16 mouse cellular contexts compared by ENCODE assay signal in genomic region chr6:125590471-125590870, GRCm38 (mm10).
"Had no signal": no experiment of that assay in that cellular context is flagged by ENCODE, and none has a peak within 500 bp of the region (broad histone marks: within the 10 kb centered on the region; RNA-seq: fewer than 3 reads in every experiment).

No protein-coding gene starts in this region.

- H3K4me3 ChIP-seq: intestine, embryonic 15.5 days; layer of hippocampus, adult 2 months; limb, embryonic 10.5 days; limb, embryonic 13.5 days; midbrain, embryonic 13.5 days; neural tube, embryonic 12.5 days; neural tube, embryonic 15.5 days had no signal

- ATAC-seq: hindbrain, embryonic 16.5 days; intestine, embryonic 15.5 days; midbrain, embryonic 13.5 days had no signal

- H3K4me1 ChIP-seq: neural tube, embryonic 15.5 days had no signal

- H3K27ac ChIP-seq: kidney, postnatal 0 days; layer of hippocampus, adult 2 months; limb, embryonic 10.5 days; limb, embryonic 13.5 days; liver, embryonic 14.5 days; midbrain, embryonic 13.5 days; neural tube, embryonic 12.5 days; neural tube, embryonic 15.5 days had no signal

- H3K36me3 ChIP-seq: intestine, embryonic 15.5 days; limb, embryonic 10.5 days; limb, embryonic 13.5 days; midbrain, embryonic 13.5 days; neural tube, embryonic 12.5 days; neural tube, embryonic 15.5 days had no signal

- H3K9me3 ChIP-seq: intestine, embryonic 15.5 days; limb, embryonic 10.5 days; limb, embryonic 13.5 days; midbrain, embryonic 13.5 days; neural tube, embryonic 12.5 days; neural tube, embryonic 15.5 days had no signal

- H3K4me2 ChIP-seq: intestine, embryonic 15.5 days; limb, embryonic 13.5 days; midbrain, embryonic 13.5 days; neural tube, embryonic 12.5 days; neural tube, embryonic 15.5 days had no signal

- H3K9ac ChIP-seq: intestine, embryonic 15.5 days; limb, embryonic 13.5 days; liver, embryonic 14.5 days; midbrain, embryonic 13.5 days; neural tube, embryonic 12.5 days; neural tube, embryonic 15.5 days had no signal

- DNase-seq: kidney, adult 11 months; kidney, adult 9 months; lung, adult 2 months; lung, postnatal 4 days; thymus, adult 18-20 months; thymus, postnatal 36 days had no signal

- H3K27me3 ChIP-seq: intestine, embryonic 15.5 days; limb, embryonic 13.5 days; midbrain, embryonic 13.5 days; neural tube, embryonic 12.5 days; neural tube, embryonic 15.5 days had no signal
